Mouse (Mus musculus): ENCODE data around the gene Hsd3b7.
A peak's percentile ranks its signal among the peaks of the same experiment; 100 is the strongest.

The Hsd3b7 gene

DNA sequence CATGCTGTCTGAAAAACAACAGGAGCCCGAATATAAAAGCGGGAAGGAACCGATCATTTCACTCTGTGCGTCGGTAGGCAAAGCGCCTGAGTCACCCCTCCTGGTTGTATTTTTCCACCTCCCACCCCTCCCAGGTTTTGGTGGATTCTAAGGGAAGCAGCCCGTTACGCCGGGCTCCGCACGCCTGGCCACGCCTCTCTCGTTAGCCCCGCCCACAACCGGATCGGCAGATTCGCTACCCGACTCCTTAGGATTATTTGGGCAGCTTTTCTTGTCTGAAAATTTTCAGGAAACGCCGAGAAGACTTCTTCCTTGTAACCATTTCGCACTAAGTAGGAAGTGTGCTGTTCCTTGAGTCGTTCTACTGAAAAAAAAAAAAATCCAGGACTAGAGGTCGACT is 24.0 kb upstream of the Hsd3b7 start, which contains the start of gene Setd1a:
Gene Setd1a (plus strand): TSS at position 245 of the 400 bp plus-strand sequence.
- DNase-seq (ENCODE audit: low spot score) = peak; percentile 86

DNA sequence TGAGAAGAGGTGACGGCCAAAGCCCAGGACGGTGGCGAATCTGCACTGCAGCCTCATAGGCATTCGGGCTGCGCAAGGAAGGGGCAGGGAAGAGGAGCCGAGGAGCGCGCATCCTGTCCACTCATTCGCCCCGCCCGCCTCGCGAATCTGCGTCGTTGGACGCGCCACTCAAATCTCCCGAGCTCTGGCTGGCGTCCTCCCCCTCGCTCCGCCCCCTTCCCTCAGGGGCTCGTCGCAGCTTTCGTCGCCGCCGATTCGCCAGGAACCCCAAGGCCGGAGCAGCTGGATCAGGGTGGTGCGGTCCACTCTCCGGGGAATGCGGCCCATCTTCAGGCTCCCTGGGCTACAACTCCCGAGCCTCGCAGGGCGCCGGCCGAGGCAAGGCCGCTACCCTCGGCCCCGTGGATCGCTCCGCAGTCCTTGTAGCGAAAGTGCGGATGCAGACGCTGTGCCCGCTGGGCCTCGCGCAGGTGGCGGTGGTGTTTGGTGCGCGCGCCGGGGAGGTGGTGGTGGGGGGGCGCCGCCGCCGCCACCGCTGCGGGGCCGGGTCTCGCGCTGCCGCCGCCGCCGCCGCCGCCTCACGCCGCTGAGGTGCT is 23.4 kb upstream of the Hsd3b7 start:
- peak; percentile 96 for DNase-seq (ENCODE audit: low spot score)

DNA sequence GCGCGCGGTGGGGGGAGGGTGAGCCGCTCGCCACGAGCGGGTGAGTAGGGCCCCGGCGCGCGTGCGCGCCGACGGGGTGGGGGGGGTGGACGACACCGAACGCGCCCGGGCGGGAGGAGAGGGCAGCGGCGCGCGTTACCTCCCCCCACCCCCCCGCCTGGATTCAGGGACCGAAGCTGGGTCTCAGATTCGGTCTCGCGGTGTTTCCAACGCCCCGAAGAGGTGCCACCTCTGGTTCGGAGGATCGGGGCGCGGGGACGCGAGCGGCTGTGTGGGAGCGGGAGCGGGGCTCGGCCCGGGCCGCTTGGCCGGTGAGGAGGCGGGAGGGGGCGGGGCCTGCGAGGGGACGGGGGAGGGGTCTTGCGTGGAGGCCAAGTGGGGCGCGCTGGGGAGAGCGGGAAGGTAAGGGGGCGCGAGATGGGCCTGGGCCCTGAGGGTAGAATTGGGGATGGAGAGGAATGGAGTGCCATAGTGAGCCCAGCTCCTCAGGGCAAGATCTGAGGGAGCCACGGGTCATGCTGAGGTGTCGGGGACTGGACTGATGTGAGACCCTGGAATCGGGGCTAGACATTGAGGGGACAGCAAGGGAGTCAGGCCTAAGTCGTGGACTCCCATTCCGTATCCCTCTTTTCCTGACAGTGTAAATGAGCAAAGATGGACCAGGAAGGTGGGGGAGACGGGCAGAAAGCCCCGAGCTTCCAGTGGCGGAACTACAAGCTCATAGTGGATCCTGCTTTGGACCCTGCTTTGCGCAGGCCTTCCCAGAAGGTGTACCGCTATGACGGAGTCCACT is 22.7 kb upstream of the Hsd3b7 start:
- DNase-seq (ENCODE audit: low spot score) = peak; percentile 72

DNA sequence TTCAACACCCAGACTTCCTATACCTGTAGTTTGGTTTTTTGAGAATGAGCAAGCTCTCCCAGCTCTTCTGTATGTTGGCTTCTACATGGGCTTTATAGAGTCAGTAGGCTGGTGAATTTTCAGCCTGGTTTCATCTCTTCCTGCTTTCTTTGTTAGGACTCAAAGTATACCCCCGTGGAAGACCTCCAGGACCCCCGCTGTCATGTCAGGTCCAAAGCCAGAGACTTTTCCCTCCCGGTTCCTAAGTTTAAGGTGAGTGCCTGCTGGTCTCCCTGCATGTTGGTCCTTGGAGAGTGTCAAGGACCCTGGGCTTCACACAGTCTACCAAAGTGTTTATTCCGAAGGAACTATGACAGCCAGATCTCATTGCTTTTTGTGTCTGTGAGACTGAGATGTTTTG is 22.1 kb upstream of the Hsd3b7 start:
- no peak for DNase-seq (ENCODE audit: low spot score)

DNA sequence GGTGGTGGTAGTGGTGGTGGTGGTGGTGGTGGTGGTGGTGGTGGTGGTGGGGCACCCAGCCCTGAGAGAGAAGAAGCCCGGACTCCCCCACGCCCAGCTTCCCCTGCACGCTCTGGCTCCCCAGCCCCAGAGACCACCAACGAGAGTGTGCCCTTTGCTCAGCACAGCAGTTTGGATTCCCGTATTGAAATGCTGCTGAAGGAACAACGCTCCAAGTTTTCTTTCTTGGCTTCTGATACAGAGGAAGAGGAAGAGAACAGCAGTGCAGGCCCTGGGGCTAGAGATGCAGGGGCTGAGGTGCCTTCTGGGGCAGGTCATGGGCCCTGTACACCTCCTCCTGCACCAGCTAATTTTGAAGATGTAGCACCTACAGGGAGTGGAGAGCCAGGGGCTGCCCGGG is 15.1 kb upstream of the Hsd3b7 start, which contains the start of gene Gm49388:
Gene Gm49388 (plus strand): TSS at position 301 of the 400 bp plus-strand sequence.
- DNase-seq (ENCODE audit: low spot score) = no peak

DNA sequence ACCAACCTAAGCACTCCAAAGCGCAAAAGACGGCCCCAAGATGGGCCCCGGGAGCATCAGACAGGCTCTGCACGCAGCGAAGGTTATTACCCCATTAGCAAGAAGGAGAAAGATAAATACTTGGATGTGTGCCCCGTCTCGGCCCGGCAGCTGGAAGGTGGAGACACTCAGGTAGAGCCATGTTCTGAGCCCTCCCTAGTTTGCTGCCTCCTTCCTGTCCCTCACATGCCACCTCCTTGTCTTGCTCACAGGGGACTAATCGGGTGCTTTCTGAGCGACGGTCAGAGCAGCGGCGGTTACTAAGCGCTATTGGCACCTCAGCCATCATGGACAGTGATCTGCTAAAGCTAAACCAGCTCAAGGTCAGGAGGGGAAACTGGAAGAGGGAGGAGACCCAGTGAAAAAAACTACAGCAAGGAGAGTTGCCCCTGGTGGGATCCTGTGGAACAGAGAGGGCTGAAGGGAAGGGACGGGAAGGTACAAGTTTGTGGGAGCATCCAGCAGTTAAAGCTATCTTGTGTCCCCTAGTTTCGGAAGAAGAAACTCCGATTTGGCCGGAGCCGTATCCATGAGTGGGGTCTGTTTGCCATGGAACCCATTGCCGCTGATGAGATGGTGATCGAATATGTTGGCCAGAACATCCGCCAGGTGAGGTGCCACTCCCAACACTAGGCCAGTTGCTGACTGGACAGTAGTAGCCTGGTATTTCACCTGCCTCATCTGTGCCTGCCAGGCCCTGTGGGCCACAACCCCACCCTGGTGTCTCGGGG is 3.1 kb upstream of the Hsd3b7 start:
- DNase-seq (ENCODE audit: low spot score) = no peak

DNA sequence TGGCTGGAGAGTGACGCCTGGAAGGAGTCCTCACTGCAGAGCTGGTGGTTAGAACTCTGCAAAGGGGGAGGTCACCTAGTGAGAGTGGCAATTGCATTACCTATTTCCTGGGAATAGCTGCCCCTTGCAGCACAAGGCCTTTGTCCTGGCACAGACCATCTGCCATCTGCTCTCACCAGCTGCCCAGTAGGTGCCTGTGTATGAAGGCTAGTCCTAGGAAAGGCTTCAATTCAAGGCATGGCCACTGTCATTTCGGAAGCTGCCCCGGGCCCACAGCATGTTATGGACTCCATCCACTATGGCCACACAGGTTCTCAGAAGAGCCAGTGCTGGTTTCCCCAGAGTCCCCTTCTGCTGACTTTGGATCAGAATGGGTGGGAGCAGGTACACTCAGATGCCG is 1.8 kb upstream of the Hsd3b7 start:
- DNase-seq (ENCODE audit: low spot score) = no peak

DNA sequence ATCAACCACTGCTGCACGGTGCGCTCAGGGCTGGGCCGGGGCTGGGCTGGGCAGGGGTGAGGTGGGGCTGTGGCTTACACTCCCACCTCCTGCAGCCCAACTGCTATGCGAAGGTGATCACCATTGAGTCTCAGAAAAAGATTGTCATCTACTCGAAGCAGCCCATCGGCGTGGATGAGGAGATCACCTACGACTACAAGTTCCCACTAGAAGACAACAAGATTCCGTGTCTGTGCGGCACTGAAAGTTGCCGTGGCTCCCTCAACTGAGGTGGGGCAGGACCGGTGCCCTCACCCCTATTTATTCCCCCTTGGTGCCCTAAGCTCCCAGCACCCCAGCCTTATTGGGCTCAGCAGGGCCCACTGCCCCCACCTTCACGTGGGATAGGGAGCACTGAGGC is 1.2 kb upstream of the Hsd3b7 start:
- no peak for DNase-seq (ENCODE audit: low spot score)

DNA sequence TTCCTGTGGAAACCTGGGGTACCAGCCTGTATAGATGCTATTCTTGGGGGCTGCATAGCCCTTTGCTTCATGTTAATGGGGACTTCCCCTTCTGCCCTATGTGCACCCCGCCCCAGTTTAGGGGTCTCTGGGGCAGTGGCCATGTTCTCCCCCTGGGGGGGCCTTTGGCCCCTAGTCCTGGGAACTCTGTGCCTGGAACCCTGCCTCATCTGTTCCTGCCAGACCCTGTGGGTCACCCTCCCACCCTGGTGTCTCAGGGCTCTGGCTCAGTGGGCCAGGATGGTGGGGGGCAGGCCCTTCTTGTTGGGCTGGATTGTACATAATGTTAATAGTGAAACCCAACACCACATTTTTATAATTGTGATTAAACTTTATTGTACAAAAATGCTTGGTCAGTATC is 666 bp upstream of the Hsd3b7 start:
- no peak for DNase-seq (ENCODE audit: low spot score)

DNA sequence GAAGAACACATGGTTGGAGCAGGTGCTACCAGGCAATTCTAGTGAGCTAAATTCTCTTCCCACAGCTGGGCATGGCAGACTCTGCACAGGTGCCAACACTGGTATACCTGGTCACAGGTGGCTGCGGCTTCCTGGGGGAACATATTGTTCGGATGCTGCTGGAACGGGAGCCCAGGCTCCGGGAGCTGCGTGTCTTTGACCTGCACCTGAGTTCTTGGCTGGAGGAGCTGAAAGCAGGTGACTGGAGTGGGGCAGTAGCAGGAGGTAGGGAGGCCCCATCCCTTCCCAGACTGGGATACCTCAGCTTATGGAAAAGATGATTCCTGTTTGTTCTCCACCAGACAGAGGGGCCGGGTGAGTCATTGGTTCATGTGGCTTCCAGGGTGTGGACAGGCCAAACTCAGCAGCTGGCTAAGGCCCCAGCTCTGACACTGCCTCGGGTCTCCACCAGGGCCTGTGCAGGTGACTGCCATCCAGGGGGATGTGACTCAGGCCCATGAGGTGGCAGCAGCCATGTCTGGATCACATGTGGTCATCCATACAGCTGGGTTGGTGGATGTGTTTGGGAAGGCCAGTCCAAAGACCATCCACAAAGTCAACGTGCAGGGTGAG is 712 bp downstream of the Hsd3b7 start:
- no peak for DNase-seq (ENCODE audit: low spot score)

DNA sequence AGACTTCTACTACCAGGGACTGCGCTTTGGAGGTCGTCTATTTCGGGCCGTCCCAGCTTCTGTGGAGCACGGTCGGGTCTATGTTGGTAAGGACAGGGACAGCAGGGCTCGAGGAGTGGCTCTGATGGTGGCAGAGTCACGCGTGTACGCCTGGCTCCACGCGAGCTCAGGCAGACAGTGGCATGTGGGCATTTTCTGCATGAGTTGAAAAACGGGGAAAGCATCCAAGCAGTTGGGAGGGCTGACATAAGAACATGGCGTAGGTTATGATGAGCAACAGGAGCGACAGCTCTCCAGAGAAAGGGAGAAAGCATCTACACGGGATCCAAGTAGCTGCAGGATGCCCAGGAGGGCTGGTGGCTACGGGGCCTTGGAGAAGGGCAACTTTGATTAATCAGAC is 1.9 kb downstream of the Hsd3b7 start:
- no peak for DNase-seq (ENCODE audit: low spot score)

DNA sequence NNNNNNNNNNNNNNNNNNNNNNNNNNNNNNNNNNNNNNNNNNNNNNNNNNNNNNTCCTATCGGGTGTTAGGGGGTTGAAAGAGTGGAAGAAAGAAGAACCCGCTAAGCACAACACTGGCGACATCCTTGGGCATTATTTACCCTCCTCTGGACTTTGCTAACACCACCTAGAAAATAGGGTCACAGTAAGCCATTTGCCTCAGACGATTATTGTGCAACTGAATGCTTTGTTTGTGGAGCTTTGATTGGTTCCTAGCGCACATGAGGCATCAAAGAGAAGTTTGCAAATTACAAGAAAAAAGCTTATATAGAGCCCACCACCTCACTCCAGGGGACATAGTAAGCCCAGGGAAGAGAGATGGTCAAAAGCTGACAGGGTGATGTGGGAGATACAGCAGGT is 8.4 kb downstream of the Hsd3b7 start:
- no peak for DNase-seq (ENCODE audit: low spot score)

DNA sequence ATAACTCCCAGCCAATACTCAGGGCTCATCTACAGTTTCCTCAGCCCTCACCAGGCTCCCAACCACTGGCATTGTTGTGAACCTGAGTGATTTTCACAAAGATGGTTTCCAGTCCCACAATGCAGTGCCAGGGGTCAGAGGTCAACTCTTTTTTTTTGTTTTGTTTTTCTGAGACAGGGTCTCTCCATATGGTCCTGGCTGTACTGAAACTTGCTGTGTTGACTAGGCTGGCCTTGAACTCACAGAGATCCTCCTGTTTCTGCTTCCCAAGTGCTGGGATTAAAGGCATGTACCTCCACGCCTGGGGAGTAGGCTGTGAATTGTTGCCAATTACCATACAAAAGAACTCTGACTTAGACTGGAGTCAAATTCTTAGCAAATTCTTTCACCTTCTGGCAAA is 9.4 kb downstream of the Hsd3b7 start:
- no peak for DNase-seq (ENCODE audit: low spot score)

DNA sequence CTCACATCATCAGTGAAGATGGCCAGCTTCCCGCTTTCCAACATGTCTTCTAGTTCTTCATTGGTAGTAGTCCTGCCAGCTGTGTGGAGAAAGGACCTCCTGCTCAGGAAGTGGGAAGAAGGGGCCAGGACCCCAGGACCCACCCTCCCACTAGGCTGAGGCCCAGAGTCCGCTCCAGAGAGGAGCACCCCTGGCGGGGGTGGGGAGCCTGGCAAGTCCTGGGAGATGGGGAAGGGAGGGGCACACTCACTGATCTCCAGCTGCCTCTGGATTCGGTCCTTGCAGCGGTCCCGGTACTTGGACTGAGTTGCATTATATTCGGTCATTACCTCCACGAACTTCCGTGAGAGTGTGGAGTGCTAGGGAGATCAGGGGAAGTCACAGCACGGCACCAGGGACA is 10.2 kb downstream of the Hsd3b7 start:
- no peak for DNase-seq (ENCODE audit: low spot score)

DNA sequence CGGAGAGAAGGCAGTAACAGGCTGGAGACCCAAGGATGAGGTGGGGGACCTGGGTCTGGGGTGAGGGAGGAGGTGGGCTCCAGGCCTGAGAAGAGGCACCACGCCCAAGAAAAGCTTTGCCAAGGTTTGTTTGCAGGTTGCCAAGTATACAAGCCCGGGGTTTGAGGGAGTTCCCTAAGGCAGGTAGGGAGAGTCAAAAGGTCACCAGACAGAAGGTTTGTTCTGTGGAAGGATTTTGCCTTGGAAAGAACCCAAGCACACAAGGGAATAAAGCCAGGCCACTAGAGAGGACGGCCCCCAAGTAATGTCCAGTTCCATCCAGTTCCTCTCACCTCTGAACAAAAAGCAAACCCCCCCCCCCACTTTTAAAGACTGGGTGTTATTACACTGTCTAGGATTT is 10.8 kb downstream of the Hsd3b7 start:
- no peak for DNase-seq (ENCODE audit: low spot score)

DNA sequence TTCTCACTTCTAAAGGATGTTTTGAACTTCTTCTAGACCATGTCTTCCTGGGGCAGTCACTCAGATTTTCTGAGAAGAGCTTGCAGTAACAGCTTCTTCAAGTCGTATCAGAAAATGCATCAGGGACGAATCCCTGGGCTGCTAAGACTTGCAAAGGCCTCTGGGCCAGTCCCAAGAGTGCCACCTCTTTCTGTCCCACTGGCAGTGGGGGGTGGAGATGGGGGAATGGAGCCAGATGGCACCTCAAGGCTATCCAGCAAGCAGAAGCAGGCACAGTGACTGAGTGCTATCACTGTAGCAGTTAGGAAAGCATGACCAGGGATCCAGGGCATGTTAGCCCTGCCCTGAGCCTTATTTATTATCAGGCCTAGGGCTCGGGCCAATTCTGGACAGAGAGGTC is 11.9 kb downstream of the Hsd3b7 start:
- no peak for DNase-seq (ENCODE audit: low spot score)

DNA sequence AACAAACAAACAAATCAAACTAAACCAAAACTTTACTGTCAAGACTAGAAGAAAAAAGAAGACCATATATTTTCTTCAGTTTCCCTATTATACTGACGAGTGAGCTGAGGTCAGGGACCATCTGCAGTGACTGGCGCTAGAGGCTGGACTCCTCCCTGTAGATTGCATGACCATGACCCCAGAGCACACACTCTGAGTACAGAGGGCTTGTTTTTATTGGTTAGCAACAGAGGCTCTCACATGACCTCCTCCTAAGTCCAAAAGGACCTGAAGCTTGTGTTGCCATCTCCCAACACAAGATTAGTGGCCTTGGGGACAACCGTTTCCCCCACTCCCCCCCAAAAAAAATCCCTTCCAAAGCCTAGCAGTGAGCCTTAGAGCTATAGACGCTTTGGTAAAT is 13.4 kb downstream of the Hsd3b7 start:
- DNase-seq (ENCODE audit: low spot score) = no peak

DNA sequence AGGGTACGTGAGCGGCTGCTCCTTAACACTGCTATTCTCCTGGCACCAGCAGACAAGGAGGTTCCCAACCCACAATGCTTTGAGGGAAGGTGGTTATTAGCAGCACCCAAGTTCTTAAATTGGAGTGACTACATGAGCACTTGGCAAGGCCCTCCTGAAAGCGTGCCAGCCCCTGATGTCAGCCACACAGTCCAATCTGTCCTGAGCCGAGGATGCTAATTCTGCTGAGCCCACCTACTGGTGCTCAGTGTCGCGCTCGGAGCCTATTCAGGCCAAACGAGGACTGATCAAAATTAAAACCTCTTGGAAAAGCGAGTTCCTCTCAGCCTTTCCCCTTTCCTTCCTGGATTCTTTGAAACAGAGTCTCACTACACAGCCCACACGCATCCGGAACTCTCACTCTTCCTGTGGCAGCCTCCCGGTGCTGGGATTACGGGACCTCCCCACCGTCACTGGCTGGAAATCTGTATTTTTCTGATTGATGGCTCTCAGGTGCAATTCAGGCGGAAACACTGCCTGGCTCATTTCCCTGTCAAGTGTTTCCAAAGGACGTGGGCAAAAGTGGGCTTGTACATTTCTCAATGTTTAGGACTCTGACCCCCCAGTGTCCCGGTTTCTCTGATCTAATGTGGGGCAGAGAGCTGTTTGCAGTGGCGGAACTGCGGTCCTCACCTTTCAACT is 14.0 kb downstream of the Hsd3b7 start:
- DNase-seq (ENCODE audit: low spot score) = peak; percentile 56

DNA sequence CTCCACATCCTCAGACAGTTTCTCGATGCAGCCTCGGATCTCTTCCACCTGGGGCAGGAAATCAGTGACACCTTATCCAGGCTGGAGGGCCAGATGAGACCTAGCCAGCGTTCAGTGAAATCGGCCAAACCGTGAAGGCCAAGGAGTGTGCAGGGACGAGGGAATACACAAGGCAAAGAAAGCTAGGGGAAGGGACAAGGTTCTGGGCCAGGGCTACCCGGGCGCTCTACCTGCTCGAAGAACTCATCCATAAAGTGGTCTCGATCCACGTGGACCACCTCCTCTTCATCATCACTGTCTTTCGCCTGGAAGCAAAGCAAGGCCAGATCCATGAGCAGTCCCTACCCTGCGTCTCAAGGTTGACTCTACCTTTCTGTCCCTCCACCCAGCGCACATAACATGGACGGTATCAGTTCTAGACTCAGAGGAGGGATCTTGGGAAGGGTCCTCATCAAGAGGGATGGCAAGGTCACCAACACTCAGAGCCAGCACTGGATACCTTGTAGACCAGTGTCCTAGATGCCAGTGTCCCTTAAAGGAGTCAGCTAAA is 14.8 kb downstream of the Hsd3b7 start:
- DNase-seq (ENCODE audit: low spot score) = no peak

DNA sequence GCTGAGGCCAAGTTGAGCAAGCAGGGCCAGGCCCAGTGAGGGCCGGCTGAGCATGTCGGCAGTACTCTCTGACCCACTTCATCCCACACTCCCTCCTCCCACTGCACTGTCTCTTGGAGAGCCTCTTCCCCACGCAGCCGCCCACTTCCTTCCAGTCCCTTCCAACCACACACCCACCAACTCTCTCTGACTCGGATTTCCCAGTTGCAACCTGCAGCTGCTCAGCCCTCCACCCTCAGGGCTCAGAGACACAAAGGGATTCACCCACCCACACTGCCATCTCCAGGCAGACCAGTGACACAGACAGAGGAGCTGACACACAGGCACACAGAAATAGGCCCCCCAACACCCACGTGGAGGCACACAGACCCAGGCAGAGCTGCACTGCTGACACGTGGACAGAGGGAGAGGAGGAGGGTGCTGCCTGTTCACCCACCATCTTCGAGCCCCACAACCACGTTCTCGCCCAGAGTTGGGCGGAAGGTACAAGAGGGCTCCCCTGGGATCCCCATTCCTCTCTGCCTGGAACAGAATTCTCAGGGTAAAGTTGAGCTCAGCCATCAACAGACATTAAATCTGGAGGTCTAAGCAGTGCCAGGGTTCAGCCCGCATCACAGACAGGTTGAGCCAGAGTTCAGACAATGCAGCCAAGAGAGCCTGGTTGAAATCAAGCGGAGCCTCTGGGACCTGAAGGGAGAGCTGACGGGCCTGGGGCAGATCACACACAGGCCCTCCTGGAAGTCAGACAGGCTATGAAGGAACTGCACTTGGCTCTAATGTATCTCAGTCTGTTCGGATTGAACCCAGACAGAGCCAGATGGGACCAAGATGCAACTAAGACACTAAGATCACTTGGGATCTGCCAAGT is 15.8 kb downstream of the Hsd3b7 start:
- peak; percentile 45 for DNase-seq (ENCODE audit: low spot score)

DNA sequence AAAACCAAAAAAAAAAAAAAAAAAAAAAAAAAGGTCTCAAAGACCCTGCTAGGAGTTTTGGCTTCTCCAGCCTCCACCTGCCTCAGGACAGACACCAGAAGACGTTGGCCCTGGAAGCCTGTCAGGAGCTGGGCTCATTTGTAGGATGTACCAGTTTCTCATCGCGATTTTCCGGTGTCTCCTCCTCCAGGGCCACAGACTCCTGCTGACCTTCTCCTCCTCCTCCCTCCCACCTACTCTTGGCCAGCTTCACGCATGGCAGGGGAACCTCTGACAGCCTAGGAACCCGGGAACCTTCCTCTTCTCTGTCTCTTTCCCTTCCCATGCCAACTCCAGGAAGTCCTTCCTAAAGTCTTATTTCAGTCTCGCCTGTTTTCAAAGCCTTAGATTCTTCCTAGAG is 16.6 kb downstream of the Hsd3b7 start:
- no peak for DNase-seq (ENCODE audit: low spot score)

All from ovary, postnatal 36 days (tissue).